Mouse (Mus musculus): ENCODE data around the gene Cd27.
"Not testable (repeated sequence)": the region's sequence is repeated elsewhere in the genome, so short reads cannot be mapped to it uniquely, and the experiment has no call there.

Gene Cd27

DNA sequence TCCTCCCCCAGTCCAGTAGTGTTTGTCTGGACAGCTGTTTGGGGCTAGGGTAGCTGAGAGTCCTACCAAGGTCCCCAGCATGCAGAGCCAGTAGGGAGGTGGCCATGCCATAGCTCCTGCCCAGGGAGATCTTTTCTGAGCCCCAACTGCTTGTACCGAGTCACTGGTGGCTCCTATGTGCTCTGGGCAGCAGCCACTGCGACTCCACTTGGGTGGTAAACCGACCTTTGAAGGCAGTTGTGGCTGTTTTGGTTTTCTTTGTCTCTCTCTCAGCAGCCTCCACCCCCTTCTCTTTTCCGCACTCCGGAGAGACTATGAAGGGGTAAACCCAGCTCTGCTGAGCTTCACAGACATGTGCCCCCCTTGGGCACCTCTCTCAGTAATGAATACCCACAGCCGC, at the start of gene Cd27:
Cd27 (minus strand) TSS at position 229 of the 400 bp plus-strand sequence.
- DNase-seq = no peak

DNA sequence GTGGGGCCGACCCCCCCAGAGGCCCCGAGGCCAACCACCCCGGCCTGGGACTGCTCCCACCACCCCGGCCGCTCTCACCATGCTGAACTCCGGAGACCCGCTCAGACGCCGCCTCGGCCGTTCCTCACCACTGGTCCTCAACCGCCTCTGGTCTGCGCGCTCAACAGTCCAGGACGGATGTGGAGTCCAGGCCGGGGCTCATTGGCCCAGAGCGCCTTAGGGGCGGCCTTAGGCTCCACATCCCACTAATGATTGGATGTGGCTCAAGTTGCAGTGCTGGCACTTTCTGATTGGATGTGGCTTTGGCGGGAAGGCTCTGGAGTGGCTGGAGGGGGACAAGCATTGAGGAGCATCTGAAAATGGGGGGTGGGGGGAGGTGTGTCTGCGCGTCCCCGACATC, 49.1 kb upstream of the Cd27 start, which contains the start of gene Tuba3a:
Tuba3a (minus strand) TSS at position 153 of the 400 bp plus-strand sequence.
- no peak for DNase-seq

DNA sequence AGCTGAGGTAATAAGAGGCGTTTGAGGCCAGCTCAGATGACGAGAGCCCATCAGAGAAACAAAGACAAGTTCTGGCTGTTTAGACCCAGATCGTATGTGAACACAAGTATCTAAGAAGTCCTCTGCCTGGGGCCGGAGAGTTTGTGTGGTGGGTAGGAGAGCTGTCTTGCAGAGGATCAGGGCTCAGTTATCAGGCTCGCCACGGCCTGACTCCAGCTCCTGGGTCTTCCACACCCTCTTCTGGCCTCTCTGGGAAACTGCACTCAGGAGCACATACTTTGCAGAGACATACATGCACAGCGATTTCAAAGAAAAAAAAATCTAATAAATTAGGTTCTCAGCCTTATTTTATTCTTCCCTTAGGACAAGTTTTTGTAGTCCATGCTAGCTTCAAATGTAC, 47.9 kb upstream of the Cd27 start:
- no peak for DNase-seq

DNA sequence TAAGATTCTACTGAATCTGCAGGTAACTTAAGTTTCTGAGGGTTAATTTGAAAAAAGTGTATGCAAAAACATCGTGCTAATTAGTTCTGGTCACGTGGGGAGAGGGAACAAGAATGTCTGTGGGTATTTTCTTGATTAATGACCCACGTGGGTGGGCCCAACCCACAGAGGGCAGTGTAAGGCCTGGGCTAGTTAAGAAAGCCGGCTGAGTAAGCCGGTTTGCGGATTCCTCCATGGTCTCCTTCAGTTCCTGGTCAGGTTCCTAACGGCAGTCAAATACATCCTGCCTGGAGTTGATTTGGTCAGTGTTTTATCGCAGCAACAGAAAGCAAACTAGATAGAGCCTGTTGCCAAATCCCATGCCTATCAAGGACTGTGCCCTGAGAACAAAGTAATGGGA, 47.4 kb upstream of the Cd27 start:
- DNase-seq = no peak

DNA sequence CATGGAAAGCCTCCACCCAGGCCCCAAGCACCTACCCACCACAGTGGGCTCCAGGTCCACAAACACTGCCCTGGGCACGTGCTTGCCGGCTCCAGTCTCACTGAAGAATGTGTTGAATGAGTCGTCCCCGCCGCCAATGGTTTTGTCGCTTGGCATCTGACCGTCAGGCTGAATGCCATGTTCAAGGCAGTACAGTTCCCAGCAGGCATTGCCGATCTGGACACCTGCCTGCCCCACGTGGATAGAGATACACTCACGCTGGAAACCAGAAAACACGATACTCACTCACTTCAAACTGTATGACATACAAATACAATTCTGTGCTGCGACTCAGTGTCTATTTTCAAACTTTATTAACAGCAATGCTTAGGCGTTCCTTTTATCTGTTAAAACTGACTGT, 45.9 kb upstream of the Cd27 start:
- DNase-seq = peak; percentile 75 to 77

DNA sequence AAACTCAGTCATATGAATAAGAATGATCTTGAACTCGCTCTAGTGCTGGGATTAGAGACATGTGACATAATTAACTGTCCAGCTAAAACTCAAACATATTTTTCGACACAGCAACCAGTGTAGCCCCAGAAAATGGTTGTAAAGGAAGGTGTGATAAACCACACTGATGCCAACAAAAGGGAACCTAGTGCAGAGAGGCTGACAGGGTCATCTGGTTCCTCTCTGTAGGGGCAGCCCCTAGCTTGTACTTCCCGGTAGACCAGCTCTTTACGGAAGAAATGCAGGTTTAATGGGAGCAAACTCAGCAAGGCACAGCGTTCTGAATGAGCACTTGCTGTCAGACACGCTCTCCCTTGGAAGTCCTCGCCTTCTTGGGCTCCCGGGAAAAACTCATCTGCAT, 42.9 kb upstream of the Cd27 start:
- no peak for DNase-seq

DNA sequence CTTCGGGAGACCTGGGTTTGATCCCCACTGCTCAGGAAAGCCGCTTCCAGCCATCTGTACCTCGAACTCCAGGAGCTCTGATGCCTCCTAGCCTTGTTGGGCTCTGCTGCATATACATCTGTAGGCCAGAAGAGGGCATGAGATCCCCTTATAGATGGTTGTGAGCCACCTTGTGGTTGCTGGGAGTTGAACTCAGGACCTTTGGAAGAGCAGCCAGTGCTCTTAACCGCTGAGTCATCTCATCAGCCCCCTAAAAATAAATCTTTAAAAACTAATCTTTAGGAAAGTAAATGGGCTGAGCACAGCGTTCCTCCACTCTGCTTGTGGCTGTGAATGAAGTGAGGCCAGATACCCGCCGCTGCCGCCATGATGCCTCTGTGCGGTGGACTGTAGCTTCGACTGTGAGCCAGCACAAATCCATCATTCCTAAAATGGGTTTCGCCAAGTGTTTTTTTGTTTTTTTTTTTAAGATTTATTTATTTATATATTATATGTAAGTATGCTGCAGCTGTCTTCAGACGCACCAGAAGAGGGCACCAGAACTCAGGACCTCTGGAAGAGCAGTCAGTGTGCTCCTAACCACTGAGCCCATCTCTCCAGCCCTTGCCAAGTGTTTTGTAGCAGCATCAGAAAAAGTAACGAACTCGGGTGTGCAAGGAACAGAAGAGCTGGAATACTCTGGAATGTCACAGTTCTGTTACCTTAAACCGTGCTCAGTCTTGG, 38.2 kb upstream of the Cd27 start:
- peak; percentile 62 to 65 for DNase-seq

DNA sequence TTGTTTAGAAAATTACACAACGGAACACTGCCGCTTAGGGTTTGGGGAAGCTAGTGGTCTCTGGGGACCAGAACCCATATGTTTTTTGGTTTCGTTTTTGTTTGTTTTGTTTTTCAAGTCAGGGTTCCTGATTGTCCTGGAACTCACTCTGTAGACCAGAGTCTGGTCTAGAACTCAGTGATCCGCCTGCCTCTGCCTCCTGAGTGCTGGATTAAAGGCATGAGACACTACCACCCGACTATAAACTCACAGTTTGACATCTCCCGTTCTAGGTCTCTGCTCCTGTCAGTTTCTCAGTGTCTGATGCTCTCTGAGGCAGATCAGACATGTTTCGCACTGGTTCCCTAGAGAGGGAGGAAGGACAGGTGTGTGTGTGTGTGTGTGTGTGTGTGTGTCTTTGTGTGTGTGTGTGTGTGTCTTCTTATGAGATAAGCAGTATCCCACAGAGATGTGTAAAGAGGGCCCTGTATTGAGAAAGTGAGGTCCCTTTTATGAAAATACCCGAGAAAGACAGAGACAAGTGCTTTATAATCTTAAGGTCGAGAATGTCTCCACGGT, 35.5 kb upstream of the Cd27 start:
- no peak for DNase-seq

DNA sequence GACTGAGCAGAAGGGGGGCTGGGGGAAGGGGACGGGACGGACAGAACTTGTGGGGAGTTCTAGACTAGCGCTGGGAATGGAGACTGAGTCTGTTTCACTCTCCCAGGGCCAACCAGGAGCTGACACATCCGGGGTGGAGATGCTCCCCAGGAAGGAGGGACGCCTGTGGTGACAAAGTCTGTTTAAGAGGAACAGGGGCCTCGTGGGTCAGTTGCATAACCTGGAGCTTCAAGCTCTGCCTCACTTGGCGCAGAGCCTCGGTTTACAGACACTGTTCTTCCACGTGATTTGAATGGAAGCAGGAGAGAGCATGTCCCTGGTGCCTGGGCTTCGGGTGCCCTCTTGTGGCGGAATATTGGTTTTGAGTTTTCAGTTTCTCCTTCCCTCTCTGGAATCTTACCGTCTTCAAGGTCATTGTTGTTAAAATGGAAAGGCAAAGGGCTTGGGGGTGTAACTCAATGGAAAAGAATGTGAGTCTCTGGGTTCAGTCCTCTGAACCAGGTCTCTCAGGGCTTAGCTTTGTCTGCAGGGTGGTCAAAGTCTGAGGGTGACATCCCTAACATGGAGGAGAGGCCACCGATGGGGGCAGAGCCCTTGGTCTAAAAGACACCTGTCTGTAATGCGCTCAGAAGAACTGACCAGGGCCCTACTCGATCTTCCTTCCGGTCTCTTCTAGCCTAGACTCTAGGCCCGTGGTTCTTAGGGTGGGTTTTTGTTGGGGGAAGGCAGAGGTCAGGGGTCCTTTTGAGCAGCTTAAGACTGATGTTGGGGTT, 34.8 kb upstream of the Cd27 start:
- peak; percentile 96 to 97 for DNase-seq

DNA sequence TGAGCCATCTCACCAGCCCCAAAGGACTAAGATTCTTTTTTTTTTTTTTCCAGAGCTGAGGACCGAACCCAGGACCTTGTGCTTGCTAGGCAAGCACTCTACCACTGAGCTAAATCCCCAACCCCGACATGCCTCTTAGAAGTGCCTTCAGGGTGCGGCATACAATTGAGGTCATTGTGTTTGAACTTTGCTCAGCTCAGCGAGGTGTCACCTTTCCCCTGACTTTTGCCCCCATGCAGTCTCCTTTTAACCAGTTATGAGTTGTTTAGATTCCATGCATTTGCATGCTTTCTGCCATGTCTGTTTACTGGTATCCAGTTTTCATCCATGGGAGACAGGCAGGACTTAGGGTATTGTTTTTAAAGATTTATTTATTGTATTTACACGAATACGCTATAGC, 32.0 kb upstream of the Cd27 start:
- DNase-seq = no peak

DNA sequence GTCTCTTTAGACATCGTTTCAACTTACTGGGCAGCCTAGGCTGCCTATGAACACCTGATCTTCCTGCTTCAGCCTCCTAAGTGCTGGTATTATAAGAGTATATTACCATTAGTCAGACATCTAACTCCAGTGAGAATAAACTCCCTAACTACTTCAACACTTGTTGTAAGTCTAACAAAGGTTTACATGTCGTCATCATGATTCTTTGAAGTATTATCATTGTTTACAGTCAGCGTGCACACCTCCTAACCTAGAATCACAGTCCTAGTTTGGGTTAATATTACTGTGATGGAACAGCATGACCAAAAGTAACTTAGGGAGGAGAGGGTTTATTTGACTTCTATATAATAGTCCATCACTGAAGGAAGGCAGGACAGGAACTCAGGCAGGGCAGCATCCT, 30.7 kb upstream of the Cd27 start:
- no peak for DNase-seq

DNA sequence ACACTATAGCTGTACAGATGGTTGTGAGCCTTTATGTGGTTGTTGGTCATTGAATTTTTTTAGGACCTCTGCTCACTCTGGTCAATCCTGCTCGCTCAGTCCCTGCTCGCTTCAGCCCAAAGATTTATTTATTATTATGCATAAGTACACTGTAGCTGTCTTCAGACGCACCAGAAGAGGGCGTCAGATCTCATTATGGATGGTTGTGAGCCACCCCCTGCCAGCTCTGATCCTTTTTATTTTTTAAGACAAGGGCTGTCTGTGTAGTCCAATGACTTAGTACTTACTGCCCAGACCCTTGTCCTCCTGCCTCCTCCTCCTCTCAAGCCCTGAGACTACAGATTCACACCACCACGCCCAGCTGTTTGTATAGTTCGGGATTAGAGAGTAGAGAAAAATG, 29.8 kb upstream of the Cd27 start:
- DNase-seq = not testable (repeated sequence)

DNA sequence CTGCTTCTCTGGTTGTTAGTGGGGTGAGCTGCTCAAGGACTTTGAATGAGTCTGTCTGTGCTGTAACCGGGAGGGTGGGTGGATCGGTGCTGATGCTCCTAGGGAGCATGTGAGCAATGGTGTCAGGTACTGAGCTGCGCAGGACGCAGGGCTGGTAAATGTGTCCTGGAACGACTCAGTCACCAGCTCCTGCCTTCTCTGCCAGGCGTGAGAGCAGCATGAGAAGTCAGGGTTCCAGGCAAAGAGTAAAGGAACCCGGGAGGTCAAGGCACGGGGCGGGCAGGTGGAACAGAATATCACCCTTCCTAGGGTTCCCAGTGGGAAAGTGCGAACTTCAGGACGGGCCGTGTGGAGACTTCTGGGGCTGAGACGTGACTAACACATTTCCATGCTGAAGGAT, 29.3 kb upstream of the Cd27 start:
- DNase-seq = no peak

DNA sequence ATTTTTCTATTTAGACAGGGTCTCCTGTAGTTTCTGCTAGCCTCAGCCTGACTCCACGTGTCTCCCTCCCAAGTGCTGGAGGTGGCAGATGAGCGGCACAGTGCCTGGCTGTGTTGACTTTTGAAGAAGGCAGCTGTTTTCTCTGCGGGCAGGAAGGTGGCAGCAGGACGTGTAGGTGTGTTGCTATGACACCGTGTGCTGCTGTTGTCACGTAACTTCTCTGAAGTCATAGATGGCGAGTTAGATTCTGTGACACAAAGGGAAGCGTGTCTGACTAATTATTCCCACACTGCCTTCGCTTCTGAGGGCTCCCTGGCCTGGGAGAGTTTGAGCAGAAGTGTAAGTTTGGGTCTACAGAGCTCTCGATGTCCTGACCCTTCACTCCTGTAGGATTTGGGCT, 28.4 kb upstream of the Cd27 start:
- DNase-seq = no peak

DNA sequence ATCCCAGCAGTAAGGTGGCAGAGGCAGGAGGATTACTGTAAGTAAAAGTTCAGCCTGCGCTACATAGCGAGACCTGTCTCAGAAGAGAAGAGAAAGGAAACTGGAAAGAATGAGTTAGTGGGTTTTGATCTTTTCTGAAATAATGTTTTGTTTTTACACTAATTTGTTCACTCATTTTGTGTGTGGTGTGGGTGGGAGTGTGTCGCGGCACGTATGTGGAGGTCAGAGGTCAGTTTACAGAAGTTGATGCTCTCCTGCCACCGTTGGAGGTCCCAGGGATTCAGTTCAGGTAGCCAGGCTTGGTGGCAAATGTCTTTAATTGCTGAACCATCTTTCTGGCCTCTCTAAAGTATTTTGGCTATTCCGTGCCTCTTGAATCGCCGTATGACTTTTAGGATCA, 27.4 kb upstream of the Cd27 start:
- no peak for DNase-seq

DNA sequence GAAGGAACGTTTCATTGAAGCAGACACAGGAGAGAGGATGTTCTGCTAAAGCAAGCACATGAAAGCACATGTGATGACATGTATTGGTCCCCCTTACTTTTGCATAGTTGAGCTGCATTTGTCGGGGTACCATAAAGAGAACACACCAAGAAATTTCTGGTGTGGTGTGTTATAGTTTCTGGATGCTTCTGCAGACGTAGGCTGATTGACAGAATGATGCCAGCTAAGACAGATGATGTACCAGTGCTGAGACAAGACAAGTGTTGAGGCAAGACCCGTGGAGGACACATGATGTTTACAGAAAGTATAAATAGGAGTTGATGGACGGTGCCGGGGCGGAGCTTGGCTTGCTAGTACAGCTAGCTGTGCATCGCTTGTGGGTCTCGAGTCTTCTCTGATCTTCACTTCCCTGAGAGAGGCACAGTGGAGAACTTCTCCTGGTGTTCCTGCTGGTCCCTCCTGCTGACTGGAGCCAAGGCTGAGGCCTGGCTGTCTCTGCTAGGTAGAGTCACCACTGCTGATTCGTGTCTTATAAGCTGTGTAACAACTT, 23.3 kb upstream of the Cd27 start:
- DNase-seq = no peak

DNA sequence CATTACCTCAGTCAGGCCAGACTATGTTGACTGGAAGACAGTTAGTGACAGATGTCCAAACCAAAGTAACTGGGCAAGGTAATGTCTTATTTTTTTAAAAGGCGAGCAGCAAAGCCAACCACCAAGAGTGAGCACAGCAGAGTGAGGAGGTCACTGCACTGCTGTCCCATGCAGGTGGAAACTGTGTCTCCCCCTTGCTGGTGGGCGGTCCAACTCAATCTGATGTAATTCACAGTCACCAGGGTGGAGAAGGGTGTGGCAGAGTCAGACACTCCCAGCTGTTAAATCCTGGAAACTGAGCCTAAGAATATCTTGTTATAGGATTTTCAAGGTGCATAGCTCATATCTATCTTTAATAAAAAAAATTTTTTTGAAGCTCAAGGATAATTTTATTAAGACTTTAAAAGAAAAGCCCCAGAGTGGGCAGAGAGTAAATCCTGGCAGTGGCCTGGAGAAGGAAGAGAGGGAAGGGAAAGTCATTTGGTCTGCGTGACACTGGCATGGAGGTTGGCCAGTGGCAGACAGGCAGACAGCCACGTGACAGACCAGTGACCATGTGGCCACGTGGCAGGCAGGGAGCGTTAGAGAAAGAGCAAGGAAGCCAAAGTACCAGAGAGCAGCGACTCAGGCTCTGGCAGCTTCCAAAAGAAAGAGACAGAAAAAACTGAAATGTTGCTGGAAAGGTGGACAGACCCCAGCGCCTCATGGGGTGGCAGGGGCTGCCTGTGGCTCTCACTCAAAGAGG, 19.6 kb upstream of the Cd27 start:
- peak; percentile 75 to 81 for DNase-seq

DNA sequence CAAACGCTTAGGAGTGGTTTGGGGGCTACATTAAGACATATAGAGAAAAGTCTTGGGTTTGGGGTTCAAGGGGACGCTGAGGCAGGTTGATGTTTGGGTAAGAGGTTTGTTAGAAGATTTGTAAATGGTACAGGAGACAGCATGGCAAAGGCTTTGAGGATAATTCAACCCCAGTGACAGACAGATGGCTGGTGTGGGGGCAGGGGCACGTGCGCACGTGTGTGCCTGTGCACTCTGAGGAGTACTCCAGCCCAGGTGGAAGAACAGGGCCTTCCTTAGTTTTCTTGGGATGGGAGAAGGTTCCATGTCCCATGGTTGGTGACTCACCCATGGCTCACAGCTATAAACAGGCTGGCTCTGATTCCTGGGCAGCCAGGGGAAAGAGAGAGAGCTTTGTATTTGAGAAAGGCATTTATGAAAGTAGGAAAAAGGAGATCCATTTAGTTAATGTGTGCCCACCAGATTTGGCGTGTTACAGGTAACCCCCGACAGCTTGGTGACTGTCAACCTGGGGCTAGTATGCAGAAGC, 18.8 kb upstream of the Cd27 start:
- DNase-seq = peak; percentile 33 to 34

DNA sequence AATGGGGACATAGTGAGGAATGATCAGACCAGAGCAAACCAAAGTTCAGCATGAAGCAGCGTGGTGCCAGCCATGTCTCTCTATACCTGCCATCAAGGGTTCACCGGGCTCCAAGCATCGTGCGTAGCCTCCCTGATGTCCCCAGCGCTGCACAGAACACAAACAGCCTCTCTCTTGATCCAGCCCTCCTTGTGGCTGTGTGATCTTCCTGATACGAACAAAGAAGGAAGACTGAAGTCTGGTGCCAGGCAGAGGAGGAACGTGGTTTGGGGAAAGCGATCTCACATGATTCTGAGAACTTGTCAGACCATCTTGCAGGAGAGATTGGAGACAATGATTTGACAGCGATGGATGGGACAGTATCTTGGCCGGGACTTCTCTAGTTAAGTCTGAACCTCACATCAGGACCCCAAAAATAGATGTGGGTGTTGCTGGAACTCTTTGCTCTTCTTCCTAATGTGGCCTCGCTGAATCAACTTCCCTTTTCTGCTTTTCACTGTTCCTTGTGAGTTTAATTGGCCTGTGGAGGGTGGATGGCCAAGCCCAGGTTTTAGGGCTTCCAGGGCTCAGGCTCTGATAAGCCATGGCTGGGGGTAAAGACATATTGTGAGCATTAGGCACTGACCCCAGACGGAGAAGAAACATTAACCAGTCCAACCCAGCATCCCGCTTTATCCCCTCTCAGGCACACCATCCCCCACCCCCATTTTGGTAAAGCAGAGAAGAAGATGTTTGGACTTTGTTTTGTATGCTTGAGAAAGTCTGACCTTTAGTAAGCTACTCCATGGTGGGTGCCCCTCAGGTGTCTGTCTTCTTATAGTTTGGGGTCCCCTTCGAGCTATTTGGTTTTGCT, 17.3 kb upstream of the Cd27 start:
- DNase-seq = no peak

DNA sequence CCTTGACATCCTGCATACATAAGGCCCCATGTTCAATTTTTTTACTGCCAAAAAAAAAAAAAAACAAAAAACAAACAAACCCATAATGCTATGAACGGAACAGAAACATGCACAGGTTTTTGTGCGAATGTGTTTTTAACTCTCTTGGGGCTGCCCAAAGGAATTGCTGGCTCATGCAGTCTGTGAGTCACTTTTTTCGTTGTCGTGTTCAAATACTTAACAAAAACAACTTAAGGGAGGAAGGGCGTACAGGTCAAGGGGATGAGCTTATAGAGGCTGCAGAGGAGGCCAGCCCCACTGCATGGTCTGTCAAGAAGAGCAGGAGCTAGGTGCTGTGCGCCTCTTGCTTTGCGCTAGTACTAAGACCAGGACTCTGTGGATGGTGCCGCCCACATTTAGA, 15.9 kb upstream of the Cd27 start:
- DNase-seq = no peak

DNA sequence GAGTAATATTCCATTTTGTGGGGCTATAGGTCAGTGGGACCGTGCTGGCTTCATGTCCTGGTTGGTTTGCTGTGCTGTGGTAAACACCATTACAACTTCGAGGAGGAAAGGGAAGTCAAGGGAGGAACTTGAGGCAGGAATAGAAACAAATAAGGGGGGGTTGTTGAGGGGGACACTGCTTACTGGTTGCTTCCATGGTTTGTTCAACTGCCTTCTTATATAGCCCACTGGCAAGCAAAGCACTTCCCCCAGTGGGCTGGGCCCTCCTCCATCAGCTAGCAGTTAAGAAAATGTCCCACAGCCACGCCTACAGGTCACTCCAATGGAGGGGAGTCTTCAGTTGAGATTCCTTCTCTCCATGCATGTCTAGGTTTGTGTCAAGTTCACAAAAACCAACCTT, 15.5 kb upstream of the Cd27 start:
- DNase-seq = no peak

DNA sequence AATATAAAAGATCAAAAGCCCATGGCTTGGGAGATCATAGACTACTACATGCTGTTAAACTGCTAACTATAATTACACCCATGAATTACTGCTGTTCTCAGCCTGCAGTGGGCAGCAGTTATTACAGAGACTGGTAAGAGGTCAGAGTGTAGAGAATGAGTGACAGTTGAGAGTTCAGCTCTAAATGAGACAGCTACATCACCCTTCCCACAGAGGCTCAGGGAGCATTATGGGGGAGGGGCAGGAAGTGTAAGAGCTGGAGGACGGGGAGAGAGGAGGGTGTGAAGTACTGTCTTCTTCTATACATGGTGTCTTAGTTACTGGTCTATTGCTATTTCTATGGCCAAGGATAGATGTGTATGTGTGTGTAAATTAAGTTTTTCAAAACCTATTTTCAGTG, 7.7 kb upstream of the Cd27 start:
- DNase-seq = no peak
